Mouse (Mus musculus): ENCODE measurements around the gene Sprr2a3.
"Not testable (repeated sequence)": the region's sequence is repeated elsewhere in the genome, so short reads cannot be mapped to it uniquely, and the experiment has no call there.

The Sprr2a3 gene

DNA sequence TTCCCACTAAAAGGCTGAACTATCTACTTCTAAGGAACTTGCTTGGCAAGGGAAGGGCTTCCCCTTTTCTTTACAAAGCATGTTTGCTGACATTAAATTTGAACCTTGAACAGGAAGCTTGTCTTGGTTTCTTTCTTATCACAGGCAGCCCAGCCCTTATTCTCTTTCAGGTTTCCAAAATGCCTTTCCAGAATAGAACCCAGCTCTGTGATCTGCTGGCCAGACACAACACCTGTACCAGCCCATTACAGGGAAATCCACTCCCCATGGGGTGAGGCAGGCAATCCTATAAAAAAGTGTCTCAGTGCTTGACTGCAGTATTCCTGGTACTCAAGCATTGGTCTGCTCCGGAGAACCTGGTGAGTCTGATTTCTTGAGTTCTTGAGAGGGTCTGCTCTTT, at the start of gene Sprr2a3:
Gene Sprr2a3, plus strand, starts transcription at position 317 of the 400 bp plus-strand sequence.
- not testable (repeated sequence) for DNase-seq (ENCODE audit: low read depth)

DNA sequence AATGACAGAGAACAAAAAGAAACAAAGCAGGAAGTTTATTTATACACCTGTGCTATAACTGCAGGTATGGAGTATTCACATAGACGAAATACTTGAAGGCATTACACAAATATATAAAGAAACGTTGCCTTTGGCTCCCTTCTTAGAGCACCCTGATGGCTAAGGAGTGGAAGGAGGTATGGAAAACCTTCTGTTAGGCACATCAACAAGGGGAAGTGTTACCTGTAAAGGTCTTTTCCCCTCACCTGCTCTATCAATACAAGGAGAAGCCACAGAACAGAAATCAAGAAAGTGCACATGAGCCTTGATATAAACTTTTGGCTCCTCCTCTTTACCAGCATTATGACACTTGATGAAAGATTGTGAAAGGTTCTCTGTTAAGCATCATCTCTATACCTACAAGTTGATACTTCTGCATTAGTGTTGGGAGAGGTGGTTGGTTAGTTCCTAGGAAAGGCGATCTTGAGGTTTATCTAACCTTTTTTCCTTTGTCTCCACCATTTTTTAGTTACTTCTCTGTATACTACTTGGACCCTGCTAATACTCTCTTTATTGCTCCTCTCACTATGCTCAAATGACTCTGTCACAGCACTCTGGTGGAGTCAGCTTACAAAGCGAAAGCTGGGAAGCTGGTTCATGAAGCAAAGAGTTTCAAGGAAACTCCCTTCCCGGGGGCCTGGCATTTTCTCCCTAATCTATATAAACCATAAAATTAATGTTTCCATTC, 48.6 kb upstream of the Sprr2a3 start:
- DNase-seq (ENCODE audit: low read depth), result not testable (repeated sequence)

- not testable (repeated sequence) for DNase-seq (ENCODE audit: low read depth)
Measured at GRCm38 (mm10) chr3:92238736-92239135, 46.5 kb upstream of the Sprr2a3 start.

- not testable (repeated sequence) for DNase-seq (ENCODE audit: low read depth)
Measured at GRCm38 (mm10) chr3:92239197-92239596, 46.0 kb upstream of the Sprr2a3 start.

DNA sequence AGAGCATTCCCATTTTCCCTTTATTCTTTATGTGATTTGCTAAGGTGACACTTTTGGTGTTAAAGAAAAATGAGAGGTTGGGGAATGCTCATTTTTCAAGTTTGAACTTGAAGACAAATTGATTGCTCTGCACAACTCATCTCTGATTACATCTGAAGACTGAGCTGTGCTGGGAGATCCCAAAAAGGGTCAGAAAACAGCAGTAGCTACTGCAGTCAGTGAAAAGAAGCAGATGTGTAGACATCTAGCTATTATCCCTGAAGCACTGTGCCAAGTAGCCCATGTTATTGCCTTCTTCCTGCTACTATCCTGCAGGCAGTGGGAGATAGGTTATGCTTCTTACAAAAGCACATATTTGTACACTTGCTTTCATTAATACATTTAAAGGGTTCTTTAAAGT, 40.4 kb upstream of the Sprr2a3 start:
- not testable (repeated sequence) for DNase-seq (ENCODE audit: low read depth)

DNA sequence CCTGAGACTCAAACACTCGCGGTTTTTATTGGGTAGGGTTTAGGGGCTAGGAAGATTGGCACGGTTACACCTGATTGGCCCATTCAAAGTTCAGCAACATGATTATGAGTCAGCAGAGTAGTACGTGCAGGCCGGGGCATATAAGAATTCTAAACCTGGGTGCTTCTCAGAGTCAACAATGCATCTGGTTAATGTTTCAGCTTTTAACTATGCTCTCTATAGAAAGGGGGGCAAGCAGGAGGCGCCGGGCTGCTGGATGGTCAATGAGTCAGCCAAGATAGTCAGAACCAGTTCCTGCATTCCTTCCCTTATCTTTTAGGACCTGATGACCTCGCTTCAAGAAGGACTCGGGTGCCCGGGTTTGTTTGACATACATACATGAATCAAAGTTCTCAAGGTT, 39.0 kb upstream of the Sprr2a3 start:
- not testable (repeated sequence) for DNase-seq (ENCODE audit: low read depth)

GRCm38 (mm10) chr3:92248494-92248893, 36.7 kb upstream of the Sprr2a3 start:
- not testable (repeated sequence) for DNase-seq (ENCODE audit: low read depth)

DNA sequence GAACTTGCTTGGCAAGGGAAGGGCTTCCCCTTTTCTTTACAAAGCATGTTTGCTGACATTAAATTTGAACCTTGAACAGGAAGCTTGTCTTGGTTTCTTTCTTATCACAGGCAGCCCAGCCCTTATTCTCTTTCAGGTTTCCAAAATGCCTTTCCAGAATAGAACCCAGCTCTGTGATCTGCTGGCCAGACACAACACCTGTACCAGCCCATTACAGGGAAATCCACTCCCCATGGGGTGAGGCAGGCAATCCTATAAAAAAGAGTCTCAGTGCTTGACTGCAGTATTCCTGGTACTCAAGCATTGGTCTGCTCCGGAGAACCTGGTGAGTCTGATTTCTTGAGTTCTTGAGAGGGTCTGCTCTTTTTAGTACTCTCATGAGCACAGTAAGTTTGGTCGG, 34.8 kb upstream of the Sprr2a3 start:
- DNase-seq (ENCODE audit: low read depth), result not testable (repeated sequence)

- DNase-seq (ENCODE audit: low read depth), result not testable (repeated sequence)
Measured at GRCm38 (mm10) chr3:92253860-92254259, 31.4 kb upstream of the Sprr2a3 start.

- not testable (repeated sequence) for DNase-seq (ENCODE audit: low read depth)
Measured at GRCm38 (mm10) chr3:92258526-92258925, 26.7 kb upstream of the Sprr2a3 start.

DNA sequence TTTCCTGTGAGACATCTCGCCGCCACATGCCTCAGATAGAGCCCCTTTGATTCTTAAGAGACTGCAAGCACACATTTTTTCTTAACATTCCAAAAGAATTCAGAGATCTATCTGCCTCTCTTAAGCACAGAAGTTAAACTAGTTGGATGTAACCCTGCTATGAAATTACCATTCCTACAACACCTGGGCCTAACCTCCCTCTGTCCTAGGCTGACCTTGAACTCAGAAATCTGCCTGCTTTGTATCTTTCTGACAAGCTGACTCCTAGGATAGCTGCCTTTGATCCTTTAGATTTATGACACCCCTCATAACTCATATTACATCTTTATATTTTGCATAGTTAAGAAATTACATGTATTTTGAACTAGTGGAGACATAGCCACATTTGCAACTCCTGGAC, 21.8 kb upstream of the Sprr2a3 start:
- DNase-seq (ENCODE audit: low read depth), result not testable (repeated sequence)

DNA sequence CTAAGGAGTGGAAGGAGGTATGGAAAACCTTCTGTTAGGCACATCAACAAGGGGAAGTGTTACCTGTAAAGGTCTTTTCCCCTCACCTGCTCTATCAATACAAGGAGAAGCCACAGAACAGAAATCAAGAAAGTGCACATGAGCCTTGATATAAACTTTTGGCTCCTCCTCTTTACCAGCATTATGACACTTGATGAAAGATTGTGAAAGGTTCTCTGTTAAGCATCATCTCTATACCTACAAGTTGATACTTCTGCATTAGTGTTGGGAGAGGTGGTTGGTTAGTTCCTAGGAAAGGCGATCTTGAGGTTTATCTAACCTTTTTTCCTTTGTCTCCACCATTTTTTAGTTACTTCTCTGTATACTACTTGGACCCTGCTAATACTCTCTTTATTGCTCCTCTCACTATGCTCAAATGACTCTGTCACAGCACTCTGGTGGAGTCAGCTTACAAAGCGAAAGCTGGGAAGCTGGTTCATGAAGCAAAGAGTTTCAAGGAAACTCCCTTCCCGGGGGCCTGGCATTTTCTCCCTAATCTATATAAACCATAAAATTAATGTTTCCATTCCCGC, 13.7 kb upstream of the Sprr2a3 start:
- DNase-seq (ENCODE audit: low read depth), result not testable (repeated sequence)

DNA sequence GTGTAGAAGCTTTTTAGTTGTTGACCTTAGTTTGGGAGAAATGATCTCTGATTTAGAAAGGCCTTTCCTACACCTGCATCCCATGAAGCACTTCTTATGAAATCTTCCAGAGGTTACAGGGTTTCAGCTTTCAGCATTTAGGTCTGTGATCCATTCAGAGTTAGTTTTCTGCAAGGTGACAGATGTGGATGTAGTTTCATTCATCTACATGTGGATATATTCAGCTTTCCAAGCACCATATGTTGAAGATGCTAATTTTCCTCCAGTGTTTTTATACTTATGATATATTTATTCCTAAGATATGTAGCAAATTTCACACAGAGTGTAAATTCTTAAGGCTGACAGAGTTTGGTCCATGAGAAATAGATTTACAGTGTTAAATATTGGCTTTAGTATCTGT, 11.7 kb upstream of the Sprr2a3 start:
- DNase-seq (ENCODE audit: low read depth), result not testable (repeated sequence)

- not testable (repeated sequence) for DNase-seq (ENCODE audit: low read depth)
Measured at GRCm38 (mm10) chr3:92274018-92274417, 11.2 kb upstream of the Sprr2a3 start.

GRCm38 (mm10) chr3:92279663-92280062, 5.6 kb upstream of the Sprr2a3 start:
- DNase-seq (ENCODE audit: low read depth), result not testable (repeated sequence)

DNA sequence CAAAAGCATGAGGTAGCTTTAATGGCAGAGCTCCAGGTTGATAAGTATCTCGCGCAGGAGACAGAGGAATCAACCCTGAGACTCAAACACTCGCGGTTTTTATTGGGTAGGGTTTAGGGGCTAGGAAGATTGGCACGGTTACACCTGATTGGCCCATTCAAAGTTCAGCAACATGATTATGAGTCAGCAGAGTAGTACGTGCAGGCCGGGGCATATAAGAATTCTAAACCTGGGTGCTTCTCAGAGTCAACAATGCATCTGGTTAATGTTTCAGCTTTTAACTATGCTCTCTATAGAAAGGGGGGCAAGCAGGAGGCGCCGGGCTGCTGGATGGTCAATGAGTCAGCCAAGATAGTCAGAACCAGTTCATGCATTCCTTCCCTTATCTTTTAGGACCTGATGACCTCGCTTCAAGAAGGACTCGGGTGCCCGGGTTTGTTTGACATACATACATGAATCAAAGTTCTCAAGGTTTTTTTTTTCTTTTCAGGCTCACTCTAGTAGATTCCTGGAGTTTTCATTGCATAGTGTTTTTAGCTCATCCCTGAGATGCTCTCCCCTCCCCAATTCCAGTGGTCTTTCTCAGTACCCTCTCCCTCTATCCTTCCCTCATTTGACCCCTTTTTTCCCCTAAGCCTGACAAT, 4.1 kb upstream of the Sprr2a3 start:
- not testable (repeated sequence) for DNase-seq (ENCODE audit: low read depth)

DNA sequence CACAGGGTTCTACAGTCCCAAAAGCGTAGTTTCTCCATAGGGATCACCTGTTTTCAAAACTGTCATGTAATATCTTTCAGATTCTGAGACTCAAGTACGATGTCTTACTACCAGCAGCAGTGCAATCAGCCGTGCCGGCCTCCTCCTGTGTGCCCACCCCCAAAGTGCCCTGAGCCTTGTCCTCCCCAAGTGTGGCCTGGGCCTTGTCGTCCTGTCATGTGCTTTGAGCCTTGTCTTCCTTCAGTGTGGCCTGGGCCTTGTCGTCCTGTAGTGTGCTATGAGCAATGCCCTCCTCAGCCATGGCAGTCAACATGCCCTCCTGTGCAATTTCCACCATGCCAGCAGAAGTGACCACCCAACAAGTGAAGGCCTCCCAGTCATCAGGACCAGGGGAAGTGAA, 3.3 kb downstream of the Sprr2a3 start:
- DNase-seq (ENCODE audit: low read depth), result not testable (repeated sequence)

GRCm38 (mm10) chr3:92307406-92307805, 22.2 kb downstream of the Sprr2a3 start:
- no peak for DNase-seq (ENCODE audit: low read depth)

- no peak for DNase-seq (ENCODE audit: low read depth)
Measured at GRCm38 (mm10) chr3:92316320-92316719, 31.1 kb downstream of the Sprr2a3 start, which contains the start of gene Sprr2b. Gene Sprr2b, plus strand, starts transcription at chr3:92316620.

DNA sequence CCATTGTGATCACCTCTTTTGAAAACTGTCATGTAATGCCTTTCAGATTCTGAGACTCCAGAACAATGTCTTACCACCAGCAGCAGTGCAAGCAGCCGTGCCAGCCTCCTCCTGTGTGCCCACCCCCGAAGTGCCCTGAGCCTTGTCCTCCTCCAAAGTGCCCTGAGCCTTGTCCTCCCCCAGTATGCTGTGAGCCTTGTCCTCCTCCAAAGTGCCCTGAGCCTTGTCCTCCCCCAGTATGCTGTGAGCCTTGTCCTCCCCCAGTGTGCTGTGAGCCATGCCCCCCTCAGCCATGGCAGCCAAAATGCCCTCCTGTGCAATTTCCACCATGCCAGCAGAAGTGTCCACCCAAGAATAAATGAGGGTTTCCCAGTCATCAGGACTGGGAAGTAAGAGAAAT, 32.2 kb downstream of the Sprr2a3 start:
- no peak for DNase-seq (ENCODE audit: low read depth)

DNA sequence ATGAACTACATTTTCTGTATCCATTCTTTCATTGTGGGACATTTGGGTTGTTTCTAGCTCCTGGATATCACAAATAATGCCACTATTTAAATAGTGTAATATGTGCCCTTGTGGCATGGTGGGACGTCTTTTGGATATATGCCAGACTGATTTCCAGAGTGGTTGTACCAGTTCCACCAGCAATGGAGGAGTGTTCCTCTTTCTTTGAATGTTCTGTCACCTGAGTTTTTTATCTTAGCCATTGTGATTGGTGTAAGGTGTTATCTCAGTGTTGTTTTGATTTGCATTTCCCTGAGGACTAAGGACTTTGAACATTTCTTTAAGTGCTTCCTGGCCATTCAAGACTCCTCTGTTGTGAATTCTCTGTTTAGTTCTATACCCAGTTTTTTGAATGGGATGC, 51.1 kb downstream of the Sprr2a3 start:
- DNase-seq (ENCODE audit: low read depth), result no peak

DNA sequence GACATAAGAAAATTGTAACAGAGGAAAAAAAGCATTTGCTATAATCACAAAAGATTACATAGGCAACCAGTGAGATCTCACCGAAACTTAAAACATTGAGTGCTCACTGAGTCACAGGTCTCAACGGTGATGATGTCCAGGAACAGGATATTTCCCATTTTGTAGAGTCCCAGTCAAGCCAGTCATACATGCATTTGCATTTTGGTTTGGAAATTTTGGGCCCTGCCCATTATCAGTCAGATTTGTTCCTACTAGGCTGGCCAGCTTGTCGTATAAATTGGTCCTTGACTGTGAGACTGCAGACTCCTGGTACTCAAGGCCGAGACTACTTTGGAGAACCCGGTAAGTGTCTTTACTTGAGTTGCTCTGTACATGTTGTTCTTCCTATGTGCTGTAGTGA, 53.6 kb downstream of the Sprr2a3 start, which contains the start of gene Sprr2d:
Gene Sprr2d, plus strand, starts transcription at position 301 of the 400 bp plus-strand sequence.
- DNase-seq (ENCODE audit: low read depth), result no peak

Data from fibroblast of lung, adult 2 months (primary cell).